Mouse (Mus musculus) forebrain, embryonic 14.5 days (tissue): ENCODE results near the gene Dnajc11. TPM values are rescaled to one million over a fixed set of nuclear protein-coding genes. Genes with fewer than 3 reads are reported as not detected.

ENCODE experiments used
- ATAC-seq: fragments of 200-750 bp; cut with Nextera tagmentation; 2 replicates; pipeline ENCODE4 v1.8.0; 2017; ENCODE audit warnings: mild to moderate bottlenecking, moderate library complexity
- DNase-seq: peaks from one replicate; pipeline ENCODE4 v3.0.0-alpha.2; 2015; ENCODE audit warnings: low spot score
- H3K27ac ChIP-seq: fragments of 300-500 bp; sonication (generic); 2 replicates; pipeline ENCODE4 v1.5.1; 2014; ENCODE audit warnings: low read depth, mild to moderate bottlenecking, control low read depth, low read length, moderate library complexity
- H3K27me3 ChIP-seq: fragments of 300-500 bp; sonication (generic); replicated peaks from 2 replicates; pipeline ENCODE4 v1.6.1; 2014; ENCODE audit warnings: low read length, control low read depth, mixed read lengths; ENCODE audit not compliant: control insufficient read depth, insufficient read depth
- H3K36me3 ChIP-seq: fragments of 300-500 bp; sonication (generic); 2 replicates; pipeline ENCODE4 v1.6.1; 2014; ENCODE audit warnings: low read length, control low read depth; ENCODE audit not compliant: control insufficient read depth, insufficient read depth
- H3K4me1 ChIP-seq: fragments of 300-500 bp; sonication (generic); 2 replicates; pipeline ENCODE4 v1.6.1; 2014; ENCODE audit warnings: antibody characterized with exemption, low read length, control low read depth; ENCODE audit not compliant: control insufficient read depth, insufficient read depth
- H3K4me2 ChIP-seq: fragments of 300-500 bp; sonication (generic); 2 replicates; pipeline ENCODE4 v1.6.1; 2014; ENCODE audit warnings: mild to moderate bottlenecking, control low read depth, low read length
- H3K4me3 ChIP-seq: fragments of 300-500 bp; sonication (generic); 2 replicates; pipeline ENCODE4 v1.5.1; 2014; ENCODE audit warnings: low read depth, low read length, control low read depth
- H3K9ac ChIP-seq: fragments of 300-500 bp; sonication (generic); 2 replicates; pipeline ENCODE4 v1.6.1; 2014; ENCODE audit warnings: mild to moderate bottlenecking, low read length, control low read depth, moderate library complexity
- H3K9me3 ChIP-seq: fragments of 300-500 bp; sonication (generic); replicated peaks from 2 replicates; pipeline ENCODE4 v1.6.1; 2016; ENCODE audit warnings: low read length, control low read depth, mixed read lengths; ENCODE audit not compliant: control insufficient read depth
- WGBS: fragments of 180-500 bp; shearing (Covaris S2); extraction: QIAGEN DNeasy Blood & Tissue Kit; methylation state at CpG from one replicate; pipeline ENCODE4 v1.1.7; 2014; 5-methylcytosine and 5-hydroxymethylcytosine counted together
- polyA plus RNA-seq: library from polyadenylated mRNA; unstranded; fragments of >200 nt; fragmentation: Nextera tagmentation; extraction: Ambion mirVana; gene quantifications from 2 replicates; pipeline ENCODE4 v1.2.1, GENCODE M21; 2014

Gene Dnajc11
- polyA plus RNA-seq, 1 experiment from 2014 or later, result 67.9 TPM

DNA sequence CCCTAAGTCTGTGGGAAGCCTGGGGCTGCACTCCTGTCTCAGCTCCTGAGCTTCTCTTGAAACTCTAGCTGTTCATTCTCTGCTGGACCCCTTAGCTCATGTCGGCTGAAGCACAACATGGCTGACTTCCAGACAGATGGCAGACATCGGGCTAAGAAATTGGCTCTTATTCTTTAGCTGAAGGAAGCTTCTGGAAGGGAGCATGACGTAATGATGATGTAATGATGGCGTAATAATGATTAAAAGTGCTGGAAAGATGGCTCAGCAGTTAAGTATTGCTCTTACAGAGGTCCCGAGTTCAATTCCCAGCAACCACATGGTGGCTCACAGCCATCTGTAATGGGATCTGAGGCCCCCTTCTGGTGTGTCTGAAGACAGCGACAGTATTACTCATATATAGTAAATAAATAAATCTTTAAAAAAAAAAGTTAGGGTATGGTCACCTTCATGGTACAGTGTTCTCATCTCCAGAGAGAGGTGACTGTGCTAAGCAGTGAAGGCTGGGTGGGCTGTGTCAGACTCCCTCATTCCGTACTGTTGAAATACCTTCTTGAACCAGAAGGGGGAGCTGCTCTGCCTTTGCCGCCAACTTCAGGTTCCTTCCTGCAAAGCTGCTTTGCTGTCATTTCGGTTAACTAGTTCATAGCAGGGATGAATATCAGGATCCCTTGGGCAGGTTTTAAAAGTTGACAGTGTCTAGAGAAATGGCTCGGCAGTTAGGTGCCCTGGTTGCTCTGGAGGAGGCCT is 38.9 kb downstream of the Dnajc11 start:
- 65% methylated on average over 10 of the region's 10 CpGs for WGBS
- H3K4me3 ChIP-seq, result no peak overlapping the region
- H3K27ac ChIP-seq, result no peak overlapping the region
- H3K4me2 ChIP-seq, result no peak overlapping the region
- H3K27me3 ChIP-seq, result no peaks in the 10 kb centered on the region
- H3K4me1 ChIP-seq, result no peaks in the 10 kb centered on the region
- H3K9me3 ChIP-seq, result no peaks in the 10 kb centered on the region
- DNase-seq, result peak; percentile 51
- peaks cover 59% of the 10 kb centered on the region for H3K36me3 ChIP-seq
- no peak for ATAC-seq
- no peak overlapping the region for H3K9ac ChIP-seq

DNA sequence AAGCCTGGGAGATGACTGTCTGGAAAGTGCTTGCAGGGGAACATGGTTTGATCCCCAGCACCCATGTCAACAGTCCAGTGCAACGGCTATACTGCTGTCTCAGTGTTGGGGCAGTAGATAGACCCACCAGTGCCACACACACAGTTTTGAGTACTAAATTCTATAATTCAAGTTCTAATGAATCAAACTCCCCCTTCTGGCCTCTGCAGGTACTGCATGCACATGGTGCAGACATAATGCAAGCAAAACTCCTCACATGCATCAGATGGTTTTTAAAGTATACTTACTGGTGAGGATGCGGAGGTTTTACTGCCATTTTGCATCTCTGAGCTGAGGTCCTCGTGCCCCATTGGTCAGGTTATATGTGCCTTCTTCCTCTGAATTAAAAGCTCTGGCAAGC is 42.0 kb downstream of the Dnajc11 start:
- 94% methylated on average over 3 of the region's 3 CpGs for WGBS
- ATAC-seq (no peak), DNase-seq (no peak)
- Histone ChIP-seq H3K27me3 (no peaks in the 10 kb centered on the region), H3K9me3 (no peaks in the 10 kb centered on the region), H3K9ac (no peak overlapping the region), H3K27ac (no peak overlapping the region), H3K4me1 (no peaks in the 10 kb centered on the region), H3K36me3 (peaks cover 59% of the 10 kb centered on the region), H3K4me3 (no peak overlapping the region), H3K4me2 (no peak overlapping the region)

DNA sequence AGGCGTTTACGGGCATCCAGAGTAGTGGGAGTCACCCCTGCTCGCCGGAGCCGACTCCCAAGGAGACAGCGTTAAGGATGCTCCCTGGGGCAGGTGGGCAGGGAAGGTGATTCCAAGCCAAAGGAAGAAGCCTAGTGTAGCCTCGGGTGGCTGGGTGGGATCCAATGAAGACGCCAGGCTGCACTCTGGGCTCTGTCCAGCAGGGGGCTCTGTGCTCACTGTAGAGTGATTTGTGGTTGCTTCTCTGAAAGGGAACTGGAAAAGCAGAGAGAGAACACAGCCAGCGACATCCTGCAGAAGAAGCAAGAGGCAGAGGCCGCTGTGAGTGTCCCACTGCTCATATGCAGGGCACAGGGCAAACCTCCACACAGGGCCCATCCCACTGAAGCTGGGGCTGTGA is 44.3 kb downstream of the Dnajc11 start:
- 47% methylated on average over 10 of the region's 10 CpGs for WGBS
- Histone ChIP-seq H3K4me2 (no peak overlapping the region), H3K36me3 (peaks cover 76% of the 10 kb centered on the region), H3K27ac (no peak overlapping the region), H3K4me3 (no peak overlapping the region), H3K4me1 (no peaks in the 10 kb centered on the region), H3K9ac (no peak overlapping the region), H3K27me3 (no peaks in the 10 kb centered on the region), H3K9me3 (no peaks in the 10 kb centered on the region)
- DNase-seq (peak; percentile 89), ATAC-seq (0 out of 2 replicates have a peak, but pooled peaks have one; percentile 21)

DNA sequence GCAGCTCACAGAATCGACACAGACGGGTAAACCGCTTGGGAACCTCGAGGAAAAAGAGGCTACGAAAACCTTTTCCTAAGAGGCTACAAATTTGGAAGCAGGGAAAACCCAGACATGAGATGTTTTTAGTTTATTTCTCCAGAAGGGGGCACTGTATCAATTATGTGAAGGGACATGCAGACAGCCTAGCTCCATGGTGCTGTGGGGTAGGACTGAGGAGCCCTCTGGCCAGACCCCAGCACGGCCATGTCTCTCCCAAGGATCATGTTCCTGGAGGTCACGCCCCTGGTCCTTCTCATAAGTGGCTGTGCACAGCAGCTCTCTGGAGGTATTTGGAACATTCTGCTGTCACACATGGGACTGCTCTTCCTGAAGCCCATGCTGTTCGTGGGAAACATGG is 47.2 kb downstream of the Dnajc11 start:
- no peaks in the 10 kb centered on the region for H3K4me1 ChIP-seq
- no peak overlapping the region for H3K9ac ChIP-seq
- ATAC-seq (no peak), DNase-seq (peak; percentile 58)
- H3K4me2 ChIP-seq, result no peak overlapping the region
- peaks cover 62% of the 10 kb centered on the region for H3K36me3 ChIP-seq
- H3K27me3 ChIP-seq, result no peaks in the 10 kb centered on the region
- H3K27ac ChIP-seq, result no peak overlapping the region
- H3K4me3 ChIP-seq, result no peak overlapping the region
- WGBS, result 76% methylated on average over 8 of the region's 8 CpGs
- H3K9me3 ChIP-seq, result no peaks in the 10 kb centered on the region

DNA sequence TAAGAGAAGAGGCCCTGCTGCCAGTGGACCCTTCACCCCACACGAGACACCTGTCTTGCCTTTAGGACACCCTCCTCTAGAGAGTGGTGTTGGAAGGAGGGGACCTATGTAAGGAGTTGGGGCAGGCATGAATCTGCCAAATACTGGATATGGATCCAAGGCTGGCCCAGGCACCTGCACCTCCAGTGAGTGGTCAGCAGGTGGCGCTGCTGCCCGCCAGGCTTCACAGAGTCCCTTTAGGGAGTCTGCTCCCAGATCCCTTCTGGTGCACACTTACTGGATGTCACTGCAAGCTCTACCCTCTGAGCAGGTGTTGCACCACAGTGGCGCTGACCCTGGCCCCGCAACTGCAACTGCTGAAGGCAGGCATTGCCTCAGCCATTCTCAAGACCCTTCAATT is 47.9 kb downstream of the Dnajc11 start:
- ATAC-seq (peak; percentile 82), DNase-seq (peak; percentile 83)
- WGBS, result 10% methylated on average over 5 of the region's 5 CpGs
- no peaks in the 10 kb centered on the region for H3K4me1 ChIP-seq
- no peak overlapping the region for H3K4me3 ChIP-seq
- H3K9ac ChIP-seq, result no peak overlapping the region
- H3K4me2 ChIP-seq, result no peak overlapping the region
- H3K27me3 ChIP-seq, result no peaks in the 10 kb centered on the region
- H3K27ac ChIP-seq, result no peak overlapping the region
- no peaks in the 10 kb centered on the region for H3K9me3 ChIP-seq
- H3K36me3 ChIP-seq, result peaks cover 57% of the 10 kb centered on the region

DNA sequence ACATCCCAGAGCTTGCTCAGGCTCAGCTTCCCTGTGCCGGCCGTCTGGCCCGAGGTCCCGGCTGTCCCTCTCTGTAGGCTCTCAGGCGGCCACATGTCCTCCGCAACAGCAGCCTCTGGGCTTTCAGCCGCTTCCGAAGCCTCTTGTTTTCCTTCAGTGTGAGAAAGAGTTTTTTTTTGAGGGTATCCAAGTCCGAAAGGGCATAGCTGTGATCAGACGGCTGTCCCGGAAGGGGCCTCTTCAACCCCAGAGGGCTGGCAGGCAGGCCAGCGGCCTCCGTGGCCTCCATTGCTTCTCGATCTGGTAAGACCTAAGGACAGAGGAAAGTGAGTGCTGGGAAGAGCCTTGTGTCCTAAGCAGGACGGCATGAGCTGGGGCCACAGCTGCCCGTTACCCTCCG is 49.6 kb downstream of the Dnajc11 start:
- Histone ChIP-seq H3K4me1 (no peaks in the 10 kb centered on the region), H3K36me3 (peaks cover 50% of the 10 kb centered on the region), H3K4me3 (no peak overlapping the region), H3K4me2 (no peak overlapping the region), H3K9me3 (no peaks in the 10 kb centered on the region), H3K9ac (no peak overlapping the region), H3K27me3 (no peaks in the 10 kb centered on the region), H3K27ac (no peak overlapping the region)
- DNase-seq (no peak), ATAC-seq (no peak)
- WGBS, result 69% methylated on average over 17 of the region's 17 CpGs

DNA sequence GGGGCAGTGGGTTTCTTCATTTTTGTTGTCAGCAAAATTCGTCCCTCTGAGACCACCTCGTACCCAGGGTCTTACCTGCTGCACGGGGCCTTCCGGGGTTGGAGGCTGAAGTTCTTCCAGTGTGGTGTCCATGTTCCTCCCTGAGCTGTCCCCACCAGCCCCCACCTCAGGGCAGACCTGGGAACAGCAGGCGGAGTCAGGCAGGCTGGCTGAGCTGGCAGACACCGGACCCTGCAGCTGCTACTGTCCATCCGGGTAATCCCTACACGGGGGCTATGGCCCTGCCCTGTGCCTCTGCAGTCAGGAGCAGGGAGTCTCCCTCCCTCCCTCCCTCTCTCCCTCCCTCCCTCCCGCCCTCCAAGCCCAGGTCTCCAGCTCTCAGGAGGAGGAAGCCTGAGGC is 50.1 kb downstream of the Dnajc11 start:
- no peak overlapping the region for H3K4me3 ChIP-seq
- no peak overlapping the region for H3K4me2 ChIP-seq
- no peak overlapping the region for H3K9ac ChIP-seq
- H3K27me3 ChIP-seq, result no peaks in the 10 kb centered on the region
- H3K4me1 ChIP-seq, result no peaks in the 10 kb centered on the region
- no peaks in the 10 kb centered on the region for H3K9me3 ChIP-seq
- DNase-seq (no peak), ATAC-seq (no peak)
- no peak overlapping the region for H3K27ac ChIP-seq
- WGBS, result 38% methylated on average over 8 of the region's 9 CpGs
- H3K36me3 ChIP-seq, result peaks cover 47% of the 10 kb centered on the region

DNA sequence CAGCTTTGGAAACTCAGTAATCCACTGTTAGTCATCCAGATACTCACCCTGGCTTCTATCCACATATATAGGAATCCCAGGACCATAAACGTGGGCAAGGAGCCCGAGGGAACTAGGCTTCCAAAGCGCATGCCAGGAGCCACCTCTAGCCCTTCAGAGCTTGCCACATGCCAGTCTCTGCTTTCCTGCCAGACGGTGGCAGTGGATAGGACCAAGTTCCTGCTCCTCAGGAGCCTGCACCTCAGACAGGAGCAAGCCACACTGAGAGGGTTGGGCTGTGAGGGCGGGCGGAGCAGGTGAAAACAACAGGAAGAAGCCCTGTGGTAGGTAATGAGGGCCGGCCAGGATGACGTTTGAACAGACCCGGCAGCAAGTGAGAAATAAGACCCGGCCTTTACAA is 52.4 kb downstream of the Dnajc11 start:
- Histone ChIP-seq H3K4me1 (no peaks in the 10 kb centered on the region), H3K27ac (no peak overlapping the region), H3K9me3 (no peaks in the 10 kb centered on the region), H3K9ac (no peak overlapping the region), H3K36me3 (peaks cover 39% of the 10 kb centered on the region), H3K4me2 (no peak overlapping the region), H3K4me3 (no peak overlapping the region), H3K27me3 (no peaks in the 10 kb centered on the region)
- 42% methylated on average over 10 of the region's 10 CpGs for WGBS
- ATAC-seq, result no peak
- DNase-seq, result no peak

DNA sequence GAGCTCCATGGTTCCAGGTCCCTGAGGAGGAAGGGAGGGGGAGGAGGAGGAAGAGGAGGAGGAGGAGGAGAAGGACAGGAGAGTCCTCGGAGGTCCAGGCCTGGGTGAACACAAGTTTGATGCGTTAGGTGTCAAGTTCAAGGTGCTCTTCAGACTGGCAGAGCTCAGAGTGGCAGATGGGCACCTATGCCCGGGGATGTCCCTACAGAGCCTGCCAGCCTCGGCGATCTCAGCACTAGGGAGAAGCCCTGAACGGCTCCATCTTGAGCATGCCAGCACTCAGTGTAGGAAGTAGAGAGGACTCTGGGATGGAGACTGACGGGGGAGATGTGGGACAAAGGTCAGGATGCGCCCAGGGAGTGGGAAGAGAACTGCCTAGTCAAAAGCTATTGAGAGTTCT is 53.2 kb downstream of the Dnajc11 start:
- peaks cover 41% of the 10 kb centered on the region for H3K36me3 ChIP-seq
- H3K9me3 ChIP-seq, result no peaks in the 10 kb centered on the region
- H3K4me3 ChIP-seq, result no peak overlapping the region
- WGBS, result 71% methylated on average over 8 of the region's 8 CpGs
- no peaks in the 10 kb centered on the region for H3K4me1 ChIP-seq
- DNase-seq (no peak), ATAC-seq (no peak)
- H3K9ac ChIP-seq, result no peak overlapping the region
- H3K27ac ChIP-seq, result no peak overlapping the region
- no peak overlapping the region for H3K4me2 ChIP-seq
- H3K27me3 ChIP-seq, result no peaks in the 10 kb centered on the region
